Mouse (Mus musculus) neural tube, embryonic 13.5 days (tissue): ENCODE results near the gene Chmp4b. TPM values are rescaled to one million over a fixed set of nuclear protein-coding genes. Genes with fewer than 3 reads are reported as not detected.
A peak's percentile ranks its signal among the peaks of the same experiment; 100 is the strongest.

Experiments
- ATAC-seq: fragments of 200-750 bp; cut with Nextera tagmentation; 2 replicates; pipeline ENCODE4 v1.8.0; 2017; ENCODE audit warnings: low read depth, mild to moderate bottlenecking, moderate TSS enrichment, moderate library complexity
- H3K27ac ChIP-seq: fragments of 300-500 bp; sonication (generic); replicated peaks from 2 replicates; pipeline ENCODE4 v1.5.1; 2015; ENCODE audit warnings: moderate library complexity, mild to moderate bottlenecking, inconsistent platforms
- H3K27me3 ChIP-seq: fragments of 300-500 bp; sonication (generic); 2 replicates; pipeline ENCODE4 v1.6.1; 2015; ENCODE audit warnings: mild to moderate bottlenecking, inconsistent platforms
- H3K36me3 ChIP-seq: fragments of 300-500 bp; sonication (generic); 2 replicates; pipeline ENCODE4 v1.6.1; 2015; ENCODE audit warnings: mild to moderate bottlenecking, inconsistent platforms
- H3K4me1 ChIP-seq: fragments of 300-500 bp; sonication (generic); replicated peaks from 2 replicates; pipeline ENCODE4 v1.6.1; 2015; ENCODE audit warnings: inconsistent platforms
- H3K4me2 ChIP-seq: fragments of 300-500 bp; sonication (generic); 2 replicates; pipeline ENCODE4 v1.6.1; 2015; ENCODE audit warnings: inconsistent platforms, mild to moderate bottlenecking, moderate library complexity
- H3K4me3 ChIP-seq: fragments of 300-500 bp; sonication (generic); 2 replicates; pipeline ENCODE4 v1.5.1; 2015; ENCODE audit warnings: mild to moderate bottlenecking, inconsistent platforms
- H3K9ac ChIP-seq: fragments of 300-500 bp; sonication (generic); 2 replicates; pipeline ENCODE4 v1.6.1; 2015; ENCODE audit warnings: moderate library complexity, mild to moderate bottlenecking, inconsistent platforms
- H3K9me3 ChIP-seq: fragments of 300-500 bp; sonication (generic); 2 replicates; pipeline ENCODE4 v1.6.1; 2016; ENCODE audit warnings: inconsistent platforms
- WGBS: fragments of 180-500 bp; shearing (Covaris S2); methylation state at CpG from one replicate; pipeline ENCODE4 v1.1.7; 2015; 5-methylcytosine and 5-hydroxymethylcytosine counted together
- polyA plus RNA-seq: library from polyadenylated mRNA; unstranded; fragments of >200 nt; fragmentation: Nextera tagmentation; extraction: Ambion mirVana; gene quantifications from 2 replicates; pipeline ENCODE4 v1.2.1, GENCODE M21; 2015

The Chmp4b gene
- 29.1 and 29.6 TPM in 2 replicates for polyA plus RNA-seq

DNA sequence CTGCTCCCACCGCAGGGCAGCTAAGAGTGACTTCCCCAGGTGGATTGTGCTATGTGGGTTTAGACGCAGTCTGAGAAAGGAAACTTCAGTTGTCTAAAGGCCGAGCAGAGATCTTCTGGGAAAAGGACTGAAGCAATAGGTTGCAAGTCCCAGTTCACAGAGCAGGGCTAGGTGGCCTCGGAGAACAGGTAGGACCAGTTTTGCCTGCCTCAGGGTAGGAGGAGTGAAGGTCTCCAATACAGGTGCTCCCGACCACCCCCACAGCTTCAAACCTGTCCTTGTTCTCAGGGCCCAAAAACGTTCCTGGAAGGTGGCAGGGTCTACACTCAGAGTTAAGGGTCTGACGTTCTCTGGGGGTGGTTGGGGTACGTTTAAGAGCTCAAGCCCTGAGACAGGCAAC lies at the start of gene Chmp4b:
TSS of gene Chmp4b (plus strand) at position 343 of the 400 bp plus-strand sequence.
- Histone ChIP-seq H3K36me3 (peaks cover 4% of the 10 kb centered on the region; the same call in 1 of the 2 replicates), H3K9me3 (no peaks in the 10 kb centered on the region), H3K4me3 (no peak within 1 kb of the TSS), H3K4me1 (peaks cover 2% of the 10 kb centered on the region), H3K27me3 (no peaks in the 10 kb centered on the region), H3K27ac (no peak within 1 kb of the TSS), H3K9ac (no peak within 1 kb of the TSS), H3K4me2 (no peak within 1 kb of the TSS)
- ATAC-seq = no peak
- 52% methylated on average over 8 of the region's 8 CpGs for WGBS

DNA sequence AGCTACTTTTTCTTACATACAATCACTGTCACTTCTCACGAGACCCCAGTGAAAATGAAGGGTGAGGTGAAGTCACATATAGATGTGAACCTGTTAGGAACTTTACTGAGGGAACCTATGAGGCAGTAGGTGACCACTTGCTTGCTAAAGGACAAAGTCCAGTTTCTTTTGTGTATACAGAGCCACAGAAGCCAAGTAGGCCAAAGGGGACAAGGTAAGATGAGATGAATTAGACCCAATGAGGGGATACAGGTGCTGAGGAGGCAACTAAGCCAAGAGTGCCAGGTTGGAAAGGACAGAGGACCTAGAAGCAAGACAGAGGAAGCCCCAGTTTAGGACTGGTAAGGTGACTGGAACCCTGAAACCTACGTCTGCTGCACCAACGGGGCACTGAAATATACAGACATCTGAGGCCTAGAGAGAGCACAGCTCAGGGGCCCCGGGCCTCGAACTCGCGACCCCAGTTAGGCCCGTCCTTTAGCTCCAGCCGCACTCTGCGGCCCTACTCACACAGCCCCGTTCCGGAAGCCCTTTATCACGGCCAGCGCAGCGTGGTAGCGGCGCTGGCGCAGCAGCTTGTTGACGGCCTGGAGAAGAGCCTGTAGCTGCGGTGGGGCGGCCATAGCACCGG lies 48.4 kb upstream of the Chmp4b start:
- ATAC-seq = no peak; the same call in 1 of the 2 replicates
- 18% methylated on average over 22 of the region's 22 CpGs for WGBS
- peak overlapping the region; percentile 53; the same call in 1 of the 2 replicates for H3K27ac ChIP-seq

DNA sequence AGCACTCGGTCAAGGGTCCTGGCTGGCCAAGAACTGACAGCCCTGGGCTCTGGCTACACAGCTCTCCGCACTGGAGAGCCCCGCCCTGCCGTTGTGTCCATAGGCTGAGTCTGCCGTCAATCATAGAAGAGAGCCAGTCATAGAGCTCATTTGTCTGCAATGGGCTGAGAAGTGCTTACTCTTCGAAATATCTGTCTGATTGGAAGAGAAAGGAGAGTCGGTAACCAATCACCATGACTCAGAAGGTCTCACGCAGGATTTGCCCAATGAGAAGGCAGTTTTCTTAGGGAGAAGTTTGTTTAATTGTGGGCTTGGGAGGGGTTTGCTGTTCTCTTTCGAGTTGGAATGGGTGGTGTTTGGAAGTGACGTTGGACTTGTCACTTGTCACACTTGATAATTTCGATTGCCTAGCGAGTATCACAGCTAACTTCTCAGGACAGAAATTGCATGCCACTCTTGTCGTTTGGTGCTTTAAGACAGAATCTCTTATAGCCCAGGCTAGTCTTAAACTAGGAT lies 47.8 kb upstream of the Chmp4b start, which contains the start of gene Pxmp4:
TSS of gene Pxmp4 (minus strand) at position 71 of the 516 bp plus-strand sequence.
- H3K36me3 ChIP-seq = no peaks in the 10 kb centered on the region
- peak within 1 kb of the TSS; percentile 74 for H3K4me2 ChIP-seq
- H3K9ac ChIP-seq = peak within 1 kb of the TSS; percentile 80
- H3K27me3 ChIP-seq = peaks cover 10% of the 10 kb centered on the region
- peak; percentile 100 for ATAC-seq
- peak within 1 kb of the TSS; percentile 53; the same call in 1 of the 2 replicates for H3K27ac ChIP-seq
- peaks cover 17% of the 10 kb centered on the region for H3K4me1 ChIP-seq
- no peaks in the 10 kb centered on the region for H3K9me3 ChIP-seq
- WGBS = under 1% methylated on average over 13 of the region's 13 CpGs
- peak within 1 kb of the TSS; percentile 57 for H3K4me3 ChIP-seq

More for the DNA sequence above, 48.4 kb upstream of the Chmp4b start:
- peak overlapping the region; percentile 74 for H3K4me2 ChIP-seq
- H3K4me1 ChIP-seq = peaks cover 17% of the 10 kb centered on the region
- H3K27me3 ChIP-seq = peaks cover 6% of the 10 kb centered on the region; the same call in 1 of the 2 replicates
- H3K9me3 ChIP-seq = no peaks in the 10 kb centered on the region
- peak overlapping the region; percentile 80 for H3K9ac ChIP-seq
- H3K36me3 ChIP-seq = no peaks in the 10 kb centered on the region
- H3K4me3 ChIP-seq = peak overlapping the region; percentile 57

DNA sequence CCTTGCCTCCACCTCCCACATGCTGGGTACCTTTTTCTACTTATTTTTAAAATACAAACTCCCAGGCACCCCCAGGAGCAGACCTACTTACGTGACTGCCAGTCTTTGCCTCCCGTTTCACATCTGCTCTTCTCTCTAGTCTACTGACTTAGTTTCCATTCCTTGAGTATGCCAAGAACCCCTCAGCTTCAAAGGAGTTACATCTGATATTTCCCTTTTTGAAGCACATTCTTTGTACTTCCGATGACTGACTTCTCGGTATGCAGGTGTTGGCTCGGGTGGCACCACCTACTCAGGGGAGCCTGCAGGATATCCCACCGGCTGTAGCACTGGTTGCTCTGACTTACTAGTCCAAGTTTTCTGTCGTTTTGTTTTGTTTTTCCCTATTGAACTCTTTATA lies 47.3 kb upstream of the Chmp4b start:
- H3K9ac ChIP-seq = 0 out of 2 replicates have a peak overlapping the region, but pooled peaks have one; percentile 47
- peak overlapping the region; percentile 57 for H3K4me3 ChIP-seq
- H3K27me3 ChIP-seq = peaks cover 10% of the 10 kb centered on the region
- peak overlapping the region; percentile 74 for H3K4me2 ChIP-seq
- WGBS = 37% methylated on average over 7 of the region's 7 CpGs
- H3K36me3 ChIP-seq = no peaks in the 10 kb centered on the region
- no peak overlapping the region for H3K27ac ChIP-seq
- no peaks in the 10 kb centered on the region for H3K9me3 ChIP-seq
- ATAC-seq = no peak
- H3K4me1 ChIP-seq = peaks cover 17% of the 10 kb centered on the region

DNA sequence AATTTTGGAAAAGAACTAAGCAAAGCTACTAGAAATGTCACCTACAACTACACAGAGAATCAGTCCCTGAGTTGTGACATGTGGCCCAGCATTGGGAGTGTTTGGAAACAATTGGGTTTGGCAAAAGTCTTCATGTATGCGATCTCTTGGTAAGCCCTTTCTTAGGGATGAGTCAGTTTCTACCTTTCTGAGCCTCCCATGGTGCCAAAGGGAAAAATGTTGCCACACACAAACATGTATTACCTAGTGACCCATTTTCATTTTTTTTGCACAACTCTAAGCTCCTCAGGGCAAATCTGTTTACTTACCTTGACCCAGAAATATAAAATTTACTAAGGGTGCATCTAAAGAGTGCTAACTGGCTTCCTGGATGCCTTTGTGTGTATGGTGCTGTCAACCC lies 44.5 kb upstream of the Chmp4b start:
- H3K27ac ChIP-seq = no peak overlapping the region
- H3K9ac ChIP-seq = no peak overlapping the region
- no peaks in the 10 kb centered on the region for H3K36me3 ChIP-seq
- WGBS = 69% methylated on average over 1 of the region's 1 CpGs
- ATAC-seq = no peak
- H3K4me2 ChIP-seq = no peak overlapping the region
- no peaks in the 10 kb centered on the region for H3K9me3 ChIP-seq
- H3K27me3 ChIP-seq = peaks cover 10% of the 10 kb centered on the region
- no peak overlapping the region for H3K4me3 ChIP-seq
- H3K4me1 ChIP-seq = peaks cover 17% of the 10 kb centered on the region

DNA sequence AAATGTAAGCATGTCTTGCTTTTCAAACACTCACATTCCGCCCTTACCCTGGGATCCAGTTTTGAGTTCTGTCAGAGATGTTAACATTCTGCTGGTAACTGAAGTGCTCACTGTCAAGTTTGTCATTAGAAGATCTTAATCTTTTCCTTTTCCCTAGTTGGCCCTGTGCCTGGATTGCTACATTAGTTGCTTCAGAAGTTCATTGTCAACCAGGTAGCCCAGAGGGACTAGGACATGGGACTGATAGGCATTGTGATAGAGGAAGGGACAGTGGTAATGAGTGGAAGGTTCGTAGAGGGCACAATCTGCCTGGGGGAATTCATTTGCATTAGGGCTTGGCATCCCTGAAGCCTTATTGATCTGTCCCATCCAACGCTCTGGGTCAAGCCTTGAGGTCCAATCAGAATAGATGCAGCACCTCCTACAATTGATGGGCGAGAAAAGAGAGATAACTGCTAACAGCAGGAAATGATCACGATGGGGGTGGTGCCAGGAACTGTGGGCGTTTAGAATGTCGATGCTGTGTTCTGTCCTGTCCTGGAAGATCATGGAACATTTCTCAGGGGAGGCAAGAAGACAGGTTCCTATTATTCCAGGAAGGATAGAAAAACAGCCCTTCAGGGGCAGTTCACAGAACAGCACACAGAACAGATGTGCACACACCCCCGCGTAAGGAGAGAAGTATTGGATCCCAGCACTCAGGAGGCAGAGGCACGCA lies 42.3 kb upstream of the Chmp4b start:
- peaks cover 15% of the 10 kb centered on the region for H3K4me1 ChIP-seq
- H3K4me2 ChIP-seq = no peak overlapping the region
- no peak overlapping the region for H3K9ac ChIP-seq
- H3K27me3 ChIP-seq = peaks cover 10% of the 10 kb centered on the region
- H3K36me3 ChIP-seq = no peaks in the 10 kb centered on the region
- 70% methylated on average over 10 of the region's 10 CpGs for WGBS
- no peak overlapping the region for H3K27ac ChIP-seq
- ATAC-seq = no peak
- no peak overlapping the region for H3K4me3 ChIP-seq
- no peaks in the 10 kb centered on the region for H3K9me3 ChIP-seq

DNA sequence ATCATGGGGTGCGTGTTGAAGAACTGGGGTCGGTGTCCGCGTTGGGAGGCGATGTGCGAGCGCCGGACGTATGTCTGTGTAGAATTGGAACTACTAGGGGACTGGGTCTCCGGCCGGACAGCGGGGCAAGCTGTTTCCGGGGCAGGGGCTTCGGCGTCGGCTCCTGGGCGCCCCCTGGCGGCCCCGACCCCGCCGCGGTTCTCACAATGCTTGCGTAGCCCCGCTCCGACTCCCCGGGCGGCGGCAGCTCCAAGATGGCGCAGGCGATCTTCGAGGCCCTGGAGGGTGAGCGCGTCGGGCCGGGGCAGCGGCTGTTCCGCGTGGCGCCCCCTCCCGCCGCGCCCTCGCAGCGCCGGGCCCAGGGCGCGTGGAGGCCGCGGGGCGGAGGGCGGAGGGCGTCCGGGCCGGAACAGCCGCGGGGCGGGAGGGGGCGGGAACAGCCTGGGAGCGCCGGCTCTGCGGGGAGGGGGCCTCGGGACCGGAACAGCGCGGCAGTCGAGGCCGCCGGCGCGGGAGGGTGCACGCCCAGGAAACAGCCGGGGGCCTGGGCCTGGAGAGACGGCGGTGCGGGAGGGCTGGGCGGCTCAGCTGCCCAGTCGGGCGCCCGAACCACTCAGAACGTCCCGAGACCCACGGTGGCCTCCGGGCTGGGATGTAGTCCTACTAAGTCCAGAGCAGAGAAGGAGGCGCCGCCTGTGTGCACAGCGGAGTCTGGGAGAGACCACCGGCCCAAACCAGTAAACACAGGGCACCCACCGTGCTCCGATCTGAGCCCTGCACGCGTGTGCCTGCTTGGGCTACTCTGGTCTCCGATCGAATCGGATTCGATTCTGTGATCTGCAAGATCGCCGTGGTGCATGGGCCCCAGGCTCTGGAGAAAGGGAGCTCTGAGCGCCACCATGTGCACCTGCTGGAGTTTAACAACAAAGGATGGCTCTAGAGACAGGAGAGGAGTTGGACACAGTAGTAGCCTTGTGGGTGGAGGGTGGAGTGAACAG lies 38.1 kb upstream of the Chmp4b start, which contains the start of the genes Zfp341 and 4930519P11Rik:
TSS of gene Zfp341 (plus strand) at position 180 of the 998 bp plus-strand sequence.
TSS of gene 4930519P11Rik (minus strand) at position 320 of the 998 bp plus-strand sequence.
- H3K27ac ChIP-seq = peak within 1 kb of the TSS; percentile 96
- H3K27me3 ChIP-seq = peaks cover 3% of the 10 kb centered on the region
- under 1% methylated on average over 95 of the region's 98 CpGs for WGBS
- H3K36me3 ChIP-seq = 0 out of 2 replicates have a peak, but pooled peaks cover under 1% of the 10 kb centered on the region
- no peaks in the 10 kb centered on the region for H3K9me3 ChIP-seq
- peak within 1 kb of the TSS; percentile 79 for H3K9ac ChIP-seq
- peaks cover 22% of the 10 kb centered on the region for H3K4me1 ChIP-seq
- peak within 1 kb of the TSS; percentile 51 for H3K4me3 ChIP-seq
- peak; percentile 96 for ATAC-seq
- peak within 1 kb of the TSS; percentile 66 for H3K4me2 ChIP-seq

DNA sequence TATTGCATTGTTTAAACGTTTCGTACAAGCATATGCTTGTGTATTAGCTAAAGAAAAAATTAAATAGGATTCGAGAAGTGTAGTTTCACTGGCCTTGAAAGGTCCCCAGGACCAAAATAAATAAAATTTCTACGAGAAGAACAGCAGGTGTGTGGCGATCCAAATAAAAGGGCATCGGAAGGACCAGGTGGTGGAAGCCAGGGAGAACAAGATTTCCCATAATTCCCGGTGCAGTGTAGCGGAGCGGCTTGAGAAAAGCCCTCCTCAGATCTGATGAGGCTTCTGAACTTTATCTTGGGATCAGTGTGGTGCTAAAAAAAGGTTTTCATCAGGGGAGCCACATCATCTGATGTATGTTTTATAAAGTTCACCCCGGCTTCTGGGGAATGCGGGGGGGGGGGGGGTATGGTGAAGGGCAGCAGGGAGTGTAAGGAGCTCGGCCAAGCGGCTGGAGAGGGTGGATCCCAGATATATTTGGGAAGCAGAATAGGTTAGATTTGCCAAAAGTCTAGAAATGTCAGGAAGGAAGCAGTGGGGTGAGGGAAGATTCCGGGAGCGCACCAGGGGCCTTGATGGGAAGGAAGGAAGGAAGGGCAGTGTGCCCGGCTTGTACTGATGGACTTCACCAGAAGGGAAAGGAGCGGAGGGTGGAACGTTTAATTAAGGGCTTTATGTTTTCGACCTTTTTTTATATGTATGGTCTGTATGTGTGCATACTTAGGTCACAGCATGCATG lies 36.5 kb upstream of the Chmp4b start:
- ATAC-seq = no peak
- 65% methylated on average over 19 of the region's 19 CpGs for WGBS
- H3K9me3 ChIP-seq = no peaks in the 10 kb centered on the region
- 0 out of 2 replicates have a peak overlapping the region, but pooled peaks have one; percentile 22 for H3K9ac ChIP-seq
- no peak overlapping the region for H3K4me3 ChIP-seq
- H3K4me2 ChIP-seq = peak overlapping the region; percentile 66
- peaks cover 3% of the 10 kb centered on the region; the same call in 1 of the 2 replicates for H3K36me3 ChIP-seq
- H3K4me1 ChIP-seq = peaks cover 22% of the 10 kb centered on the region
- H3K27me3 ChIP-seq = no peaks in the 10 kb centered on the region
- H3K27ac ChIP-seq = no peak overlapping the region

DNA sequence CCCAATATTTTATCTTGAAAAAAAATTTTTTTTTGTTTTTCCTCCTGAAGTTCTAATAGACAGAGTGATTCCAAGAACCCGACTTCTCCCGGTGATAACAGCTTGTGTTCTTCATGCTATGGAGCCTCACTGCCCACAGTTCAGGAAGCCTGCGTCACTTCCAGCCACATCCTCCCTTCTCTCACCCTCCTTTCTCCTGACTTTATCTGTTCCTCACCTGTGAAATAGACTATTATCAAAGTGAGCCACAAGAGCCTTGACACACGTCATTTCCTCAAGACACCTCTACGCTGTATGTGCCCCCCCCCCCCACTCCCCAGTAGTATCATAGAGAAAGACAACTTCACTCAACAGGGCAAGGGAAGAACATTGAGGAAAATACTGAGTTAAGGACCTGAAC lies 35.8 kb upstream of the Chmp4b start:
- peaks cover 22% of the 10 kb centered on the region for H3K4me1 ChIP-seq
- WGBS = 98% methylated on average over 5 of the region's 5 CpGs

DNA sequence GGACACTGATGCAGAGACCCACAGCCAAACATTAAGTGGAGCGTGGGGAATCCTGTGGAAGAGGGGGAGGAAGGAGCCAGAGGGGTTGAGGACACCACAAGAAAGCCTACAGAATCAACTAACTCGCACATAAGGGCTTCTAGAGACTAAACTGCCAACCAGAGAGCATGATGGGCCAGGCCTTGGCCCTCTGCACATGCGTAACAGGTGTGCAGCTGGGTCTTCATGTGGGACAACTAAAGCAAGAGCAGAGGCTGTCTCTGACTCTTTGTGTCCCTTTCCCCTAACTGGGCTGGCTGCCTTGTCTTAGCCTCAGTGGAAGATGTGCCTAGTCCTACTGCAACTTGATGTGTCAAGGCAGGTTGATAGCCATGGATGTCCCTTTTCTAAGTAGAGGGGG lies 34.4 kb upstream of the Chmp4b start:
- no peak overlapping the region for H3K27ac ChIP-seq
- 97% methylated on average over 3 of the region's 3 CpGs for WGBS
- no peak overlapping the region for H3K4me2 ChIP-seq
- H3K4me3 ChIP-seq = no peak overlapping the region
- no peaks in the 10 kb centered on the region for H3K9me3 ChIP-seq
- peaks cover 8% of the 10 kb centered on the region for H3K36me3 ChIP-seq
- no peak for ATAC-seq
- no peak overlapping the region for H3K9ac ChIP-seq
- H3K27me3 ChIP-seq = no peaks in the 10 kb centered on the region
- H3K4me1 ChIP-seq = peaks cover 22% of the 10 kb centered on the region

More for the DNA sequence above, 35.8 kb upstream of the Chmp4b start:
- Histone ChIP-seq H3K27me3 (no peaks in the 10 kb centered on the region), H3K9me3 (no peaks in the 10 kb centered on the region), H3K4me2 (no peak overlapping the region), H3K36me3 (peaks cover 3% of the 10 kb centered on the region; the same call in 1 of the 2 replicates), H3K9ac (no peak overlapping the region), H3K4me3 (no peak overlapping the region), H3K27ac (no peak overlapping the region)
- no peak for ATAC-seq
